Mouse (Mus musculus) forebrain, embryonic 14.5 days (tissue): ENCODE results near the gene Olfr575. TPM values are rescaled to one million over a fixed set of nuclear protein-coding genes. Genes with fewer than 3 reads are reported as not detected.

Experiments used
- ATAC-seq: fragments of 200-750 bp; cut with Nextera tagmentation; 2 replicates; pipeline ENCODE4 v1.8.0; 2017; ENCODE audit warnings: mild to moderate bottlenecking, moderate library complexity
- DNase-seq: peaks from one replicate; pipeline ENCODE4 v3.0.0-alpha.2; 2015; ENCODE audit warnings: low spot score
- H3K27ac ChIP-seq: fragments of 300-500 bp; sonication (generic); 2 replicates; pipeline ENCODE4 v1.5.1; 2014; ENCODE audit warnings: low read depth, mild to moderate bottlenecking, control low read depth, low read length, moderate library complexity
- H3K27me3 ChIP-seq: fragments of 300-500 bp; sonication (generic); replicated peaks from 2 replicates; pipeline ENCODE4 v1.6.1; 2014; ENCODE audit warnings: low read length, control low read depth, mixed read lengths; ENCODE audit not compliant: control insufficient read depth, insufficient read depth
- H3K36me3 ChIP-seq: fragments of 300-500 bp; sonication (generic); 2 replicates; pipeline ENCODE4 v1.6.1; 2014; ENCODE audit warnings: low read length, control low read depth; ENCODE audit not compliant: control insufficient read depth, insufficient read depth
- H3K4me1 ChIP-seq: fragments of 300-500 bp; sonication (generic); 2 replicates; pipeline ENCODE4 v1.6.1; 2014; ENCODE audit warnings: antibody characterized with exemption, low read length, control low read depth; ENCODE audit not compliant: control insufficient read depth, insufficient read depth
- H3K4me2 ChIP-seq: fragments of 300-500 bp; sonication (generic); 2 replicates; pipeline ENCODE4 v1.6.1; 2014; ENCODE audit warnings: mild to moderate bottlenecking, control low read depth, low read length
- H3K4me3 ChIP-seq: fragments of 300-500 bp; sonication (generic); 2 replicates; pipeline ENCODE4 v1.5.1; 2014; ENCODE audit warnings: low read depth, low read length, control low read depth
- H3K9ac ChIP-seq: fragments of 300-500 bp; sonication (generic); 2 replicates; pipeline ENCODE4 v1.6.1; 2014; ENCODE audit warnings: mild to moderate bottlenecking, low read length, control low read depth, moderate library complexity
- H3K9me3 ChIP-seq: fragments of 300-500 bp; sonication (generic); replicated peaks from 2 replicates; pipeline ENCODE4 v1.6.1; 2016; ENCODE audit warnings: low read length, control low read depth, mixed read lengths; ENCODE audit not compliant: control insufficient read depth
- WGBS: fragments of 180-500 bp; shearing (Covaris S2); extraction: QIAGEN DNeasy Blood & Tissue Kit; methylation state at CpG from one replicate; pipeline ENCODE4 v1.1.7; 2014; 5-methylcytosine and 5-hydroxymethylcytosine counted together
- polyA plus RNA-seq: library from polyadenylated mRNA; unstranded; fragments of >200 nt; fragmentation: Nextera tagmentation; extraction: Ambion mirVana; gene quantifications from 2 replicates; pipeline ENCODE4 v1.2.1, GENCODE M21; 2014

The Olfr575 gene
- polyA plus RNA-seq, 1 experiment from 2014 or later, result not detected

DNA sequence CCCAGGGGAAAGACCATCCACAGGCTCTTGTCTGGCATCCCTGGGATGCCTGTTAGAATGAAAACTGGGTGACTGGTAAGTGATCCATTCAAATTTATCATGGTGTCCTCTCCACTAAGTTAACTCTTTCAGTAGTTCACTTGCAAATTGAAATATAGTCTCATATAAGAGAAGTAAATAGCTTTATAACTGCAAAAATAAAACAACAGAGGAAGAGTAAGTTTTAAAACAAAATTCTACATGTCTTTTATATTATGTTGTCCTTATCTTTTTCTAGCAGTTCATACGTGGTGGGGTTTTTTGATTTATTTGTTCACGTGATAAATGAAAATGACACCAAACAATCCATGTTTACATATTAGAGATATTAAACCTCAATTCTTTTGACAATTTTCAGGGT lies 16.1 kb downstream of the Olfr575 start, which contains the start of gene Olfr573-ps1:
TSS of gene Olfr573-ps1 (minus strand) at position 101 of the 400 bp plus-strand sequence.
- no peak for DNase-seq

GRCm38 (mm10) chr7:102927105-102927504 lies 31.5 kb downstream of the Olfr575 start:
- H3K9ac ChIP-seq, result no peak overlapping the region
- no peak overlapping the region for H3K27ac ChIP-seq
- H3K27me3 ChIP-seq, result no peaks in the 10 kb centered on the region
- H3K4me2 ChIP-seq, result no peak overlapping the region
- no peaks in the 10 kb centered on the region for H3K36me3 ChIP-seq
- ATAC-seq, result no peak
- no peaks in the 10 kb centered on the region for H3K9me3 ChIP-seq
- H3K4me1 ChIP-seq, result no peaks in the 10 kb centered on the region
- WGBS, result 72% methylated on average over 3 of the region's 3 CpGs
- no peak overlapping the region for H3K4me3 ChIP-seq
- DNase-seq, result no peak

More for the DNA sequence above, 16.1 kb downstream of the Olfr575 start, which contains the start of gene Olfr573-ps1:
- ATAC-seq, result no peak
- H3K4me2 ChIP-seq, result no peak within 1 kb of the TSS
- H3K36me3 ChIP-seq, result no peaks in the 10 kb centered on the region
- no peaks in the 10 kb centered on the region for H3K9me3 ChIP-seq
- H3K27ac ChIP-seq, result no peak within 1 kb of the TSS
- no peaks in the 10 kb centered on the region for H3K4me1 ChIP-seq
- no peak within 1 kb of the TSS for H3K9ac ChIP-seq
- H3K4me3 ChIP-seq, result no peak within 1 kb of the TSS
- 87% methylated on average over 2 of the region's 2 CpGs for WGBS
- H3K27me3 ChIP-seq, result no peaks in the 10 kb centered on the region

DNA sequence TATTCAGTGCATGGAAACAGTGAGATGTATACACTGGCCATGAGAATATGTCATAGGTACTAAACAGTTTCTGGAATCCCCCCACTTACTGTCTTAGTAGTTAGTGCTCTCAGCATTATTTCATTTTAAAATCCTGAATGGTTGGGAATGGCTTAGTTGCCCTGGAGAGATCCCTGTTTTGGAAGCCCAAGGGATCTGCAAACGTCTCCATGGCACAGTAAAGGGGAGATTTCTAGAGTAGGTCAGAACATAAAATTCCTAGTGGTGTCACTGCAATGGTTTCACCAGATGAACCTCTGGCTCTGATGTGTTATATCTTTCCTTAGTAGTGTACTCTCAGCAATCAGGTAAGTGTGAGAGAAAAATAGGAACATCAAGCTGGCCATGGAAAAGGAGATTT lies 34.5 kb downstream of the Olfr575 start, which contains the start of gene Olfr572:
TSS of gene Olfr572 (plus strand) at position 301 of the 400 bp plus-strand sequence.
- ATAC-seq, result no peak
- no peak within 1 kb of the TSS for H3K4me2 ChIP-seq
- H3K27ac ChIP-seq, result no peak within 1 kb of the TSS
- no peaks in the 10 kb centered on the region for H3K36me3 ChIP-seq
- no peaks in the 10 kb centered on the region for H3K4me1 ChIP-seq
- no peak for DNase-seq
- H3K27me3 ChIP-seq, result no peaks in the 10 kb centered on the region
- H3K4me3 ChIP-seq, result no peak within 1 kb of the TSS
- no peaks in the 10 kb centered on the region for H3K9me3 ChIP-seq
- no peak within 1 kb of the TSS for H3K9ac ChIP-seq
- WGBS, result 67% methylated on average over 1 of the region's 1 CpGs

DNA sequence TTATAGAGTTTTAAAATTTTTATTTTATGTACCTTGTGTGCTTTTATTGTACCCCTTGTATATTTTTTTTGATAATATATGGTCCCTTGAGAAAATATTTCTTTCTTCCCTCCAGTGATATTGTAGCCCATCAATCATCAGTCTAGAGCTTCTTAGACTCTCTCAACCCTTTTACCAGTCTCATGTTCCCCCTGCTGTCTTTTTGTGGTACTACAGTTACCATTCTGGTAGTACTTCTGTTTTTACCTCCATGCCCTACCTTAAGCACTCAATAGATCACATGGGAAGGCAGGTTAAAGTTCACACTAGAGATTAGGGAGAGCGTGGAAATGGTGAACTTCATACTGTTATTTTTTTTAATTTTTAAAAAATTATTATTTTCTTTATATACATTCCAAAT lies 38.9 kb downstream of the Olfr575 start:
- peak; percentile 81 for DNase-seq
- Histone ChIP-seq H3K27ac (no peak overlapping the region), H3K27me3 (no peaks in the 10 kb centered on the region), H3K9ac (no peak overlapping the region), H3K4me3 (no peak overlapping the region), H3K36me3 (no peaks in the 10 kb centered on the region), H3K9me3 (no peaks in the 10 kb centered on the region), H3K4me2 (no peak overlapping the region), H3K4me1 (no peaks in the 10 kb centered on the region)
- peak; percentile 60; the same call in 1 of the 2 replicates for ATAC-seq
- 20% methylated on average over 1 of the region's 1 CpGs for WGBS

- Histone ChIP-seq H3K4me1 (no peaks in the 10 kb centered on the region), H3K9me3 (no peaks in the 10 kb centered on the region), H3K4me3 (no peak within 1 kb of the TSS), H3K4me2 (no peak within 1 kb of the TSS), H3K9ac (no peak within 1 kb of the TSS), H3K36me3 (no peaks in the 10 kb centered on the region), H3K27me3 (no peaks in the 10 kb centered on the region), H3K27ac (no peak within 1 kb of the TSS)
- ATAC-seq, result no peak
- DNase-seq, result no peak
- WGBS, result 62% methylated on average over 4 of the region's 4 CpGs
Measured at GRCm38 (mm10) chr7:102917032-102917875, 41.3 kb downstream of the Olfr575 start, which contains the start of gene Olfr571. TSS of gene Olfr571 (minus strand) at chr7:102917536.

DNA sequence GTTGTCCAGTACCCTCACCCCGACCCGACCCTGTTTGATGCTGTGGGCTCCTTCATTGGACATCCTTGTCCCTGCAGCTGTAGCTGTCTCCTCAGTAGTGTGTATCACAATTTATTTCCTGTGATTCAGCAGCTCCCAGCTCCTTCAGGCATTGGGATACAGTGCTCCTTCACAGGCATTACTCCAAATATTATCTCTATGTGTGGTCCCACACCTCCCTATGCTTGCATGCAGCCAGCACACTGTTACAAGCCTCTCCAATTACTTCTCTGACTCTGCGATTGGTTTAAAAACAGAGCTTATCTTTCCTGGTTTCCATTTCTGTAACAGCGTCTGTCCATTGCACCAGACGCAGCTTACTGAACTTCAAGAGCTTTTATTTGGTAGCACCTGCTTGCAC lies 42.2 kb downstream of the Olfr575 start:
- Histone ChIP-seq H3K4me3 (no peak overlapping the region), H3K4me2 (no peak overlapping the region), H3K27me3 (no peaks in the 10 kb centered on the region), H3K9ac (no peak overlapping the region), H3K9me3 (no peaks in the 10 kb centered on the region), H3K36me3 (no peaks in the 10 kb centered on the region), H3K4me1 (no peaks in the 10 kb centered on the region), H3K27ac (no peak overlapping the region)
- ATAC-seq, result no peak
- DNase-seq, result peak; percentile 0
- 80% methylated on average over 5 of the region's 5 CpGs for WGBS

- no peak for DNase-seq
- 56% methylated on average over 1 of the region's 1 CpGs for WGBS
Measured at GRCm38 (mm10) chr7:102915261-102915660, 43.3 kb downstream of the Olfr575 start.

More at GRCm38 (mm10) chr7:102915261-102915660, 43.3 kb downstream of the Olfr575 start:
- Histone ChIP-seq H3K36me3 (no peaks in the 10 kb centered on the region), H3K4me2 (no peak overlapping the region), H3K27ac (no peak overlapping the region), H3K4me1 (no peaks in the 10 kb centered on the region), H3K9me3 (no peaks in the 10 kb centered on the region), H3K27me3 (no peaks in the 10 kb centered on the region), H3K4me3 (no peak overlapping the region), H3K9ac (no peak overlapping the region)
- no peak for ATAC-seq
